In the genomic region with DNA sequence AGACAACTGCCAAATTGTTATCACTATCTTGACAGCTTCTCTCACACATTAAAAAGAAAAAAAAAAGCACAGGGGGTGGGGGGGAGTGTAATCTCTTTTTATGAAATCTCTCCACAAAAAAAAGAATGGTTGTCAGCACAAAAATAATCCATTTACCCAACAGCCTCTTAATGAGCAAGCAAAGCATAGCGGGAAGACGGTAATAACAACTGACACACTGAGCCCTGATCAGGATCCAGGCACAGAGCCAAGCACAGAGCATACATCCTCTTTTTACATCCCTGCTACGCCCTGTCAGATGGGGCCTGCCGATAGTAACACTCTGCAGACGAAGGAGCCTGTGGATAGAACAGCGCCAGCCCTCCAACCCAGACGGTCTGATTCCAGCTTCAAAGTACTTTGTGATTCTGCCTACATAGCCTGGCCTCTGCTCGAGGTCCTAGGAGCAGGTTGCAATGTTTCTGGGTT, we compare ENCODE assay signal across 9 mouse cellular contexts. TPM values are rescaled to one million over a fixed set of nuclear protein-coding genes. Genes with fewer than 3 reads are reported as not detected.
DNase-seq lines count a peak whose midpoint lies in the region; ATAC-seq and TF ChIP-seq lines count a peak whose summit lies in the region.
"Had no signal": no experiment of that assay in that cellular context is flagged by ENCODE, and none has a peak within 500 bp of the region (broad histone marks: within the 10 kb centered on the region; RNA-seq: fewer than 3 reads in every experiment).

No protein-coding gene starts in this region.

- H3K4me3 ChIP-seq in hindbrain, embryonic 13.5 days: no peak overlapping the region
- no peak overlapping the region for H3K4me3 ChIP-seq in hindbrain, embryonic 10.5 days
- H3K4me3 ChIP-seq in bone marrow macrophage, adult 2 months (ENCODE audit: insufficient read depth, low read length): no peak overlapping the region
- no peak overlapping the region for H3K4me3 ChIP-seq in kidney, embryonic 16.5 days (ENCODE audit: low read length)

- H3K4me1 ChIP-seq in hindbrain, embryonic 13.5 days (replicated peaks): peaks cover 22% of the 10 kb centered on the region
- H3K4me1 ChIP-seq in hindbrain, embryonic 10.5 days (replicated peaks): peaks cover 11% of the 10 kb centered on the region
- H3K4me1 ChIP-seq in bone marrow macrophage, adult 2 months (ENCODE audit: control insufficient read depth, insufficient read depth, low read length): peaks cover 21% of the 10 kb centered on the region
- H3K4me1 ChIP-seq in kidney, embryonic 16.5 days (ENCODE audit: insufficient read depth, low read length): no peaks in the 10 kb centered on the region

- no peaks in the 10 kb centered on the region for H3K36me3 ChIP-seq in hindbrain, embryonic 13.5 days
- H3K36me3 ChIP-seq in hindbrain, embryonic 10.5 days: no peaks in the 10 kb centered on the region
- no peaks in the 10 kb centered on the region for H3K36me3 ChIP-seq in kidney, embryonic 16.5 days (ENCODE audit: insufficient read depth, low read length)
- H3K36me3 ChIP-seq: G1E had no signal

- H3K27me3 ChIP-seq in hindbrain, embryonic 13.5 days: no peaks in the 10 kb centered on the region
- H3K27me3 ChIP-seq in hindbrain, embryonic 10.5 days (ENCODE audit: insufficient read depth, poor library complexity, severe bottlenecking): no peaks in the 10 kb centered on the region
- H3K27me3 ChIP-seq in kidney, embryonic 16.5 days (ENCODE audit: insufficient read depth, low read length): no peaks in the 10 kb centered on the region

- no peak for DNase-seq in hindbrain, embryonic 10.5 days (ENCODE audit: low spot score)
- peak; percentile 61 for DNase-seq in monocyte, adult 2 months (ENCODE audit: low read depth in 1 of 2, low spot score in 2 of 2)
- DNase-seq in embryo, embryonic 10.5 days (ENCODE audit: low spot score): no peak
- no peak for DNase-seq in natural killer cell, adult 2 months (ENCODE audit: low spot score in 2 of 2)

- WGBS in hindbrain, embryonic 13.5 days: 45% methylated on average over 8 of the region's 8 CpGs
- WGBS in hindbrain, embryonic 10.5 days: 83% methylated on average over 8 of the region's 8 CpGs
- 61% methylated on average over 8 of the region's 8 CpGs for WGBS in kidney, embryonic 16.5 days

- no peak for TF ChIP-seq CTCF in bone marrow macrophage, adult 2 months (IDR thresholded peaks at IDR 0.05; ENCODE audit: low read depth, low read length)

- 0 out of 2 replicates have a peak overlapping the region, but pooled peaks have one; percentile 40 for H3K27ac ChIP-seq in hindbrain, embryonic 13.5 days
- no peak overlapping the region for H3K27ac ChIP-seq in hindbrain, embryonic 10.5 days
- peak overlapping the region; percentile 66 for H3K27ac ChIP-seq in bone marrow macrophage, adult 2 months (ENCODE audit: insufficient read depth, low read depth, low read length)
- H3K27ac ChIP-seq in kidney, embryonic 16.5 days (ENCODE audit: low read length): no peak overlapping the region

- no peak for TF ChIP-seq POLR2A in bone marrow macrophage, adult 2 months (IDR thresholded peaks at IDR 0.05; ENCODE audit: borderline replicate concordance, low read depth, low read length)

- H3K9ac ChIP-seq in hindbrain, embryonic 13.5 days: no peak overlapping the region
- no peak overlapping the region for H3K9ac ChIP-seq in kidney, embryonic 16.5 days (replicated peaks; ENCODE audit: low read length)

- H3K4me2 ChIP-seq in hindbrain, embryonic 13.5 days: no peak overlapping the region
- H3K4me2 ChIP-seq in kidney, embryonic 16.5 days (replicated peaks; ENCODE audit: low read depth, low read length): no peak overlapping the region

- no peaks in the 10 kb centered on the region for H3K9me3 ChIP-seq in hindbrain, embryonic 13.5 days
- no peaks in the 10 kb centered on the region for H3K9me3 ChIP-seq in hindbrain, embryonic 10.5 days
- no peaks in the 10 kb centered on the region for H3K9me3 ChIP-seq in kidney, embryonic 16.5 days (ENCODE audit: low read length)

- ATAC-seq in hindbrain, embryonic 13.5 days (ENCODE audit: low FRiP score): peak; percentile 46; the same call in 1 of the 2 replicates
- ATAC-seq in hematopoietic stem cell, adult 5-6 weeks (replicated peaks in 1 of 2; ENCODE audit: insufficient read depth in 1 of 2, low FRiP score in 2 of 2, low TSS enrichment in 1 of 2, low read depth in 1 of 2, poor library complexity in 2 of 2, severe bottlenecking in 2 of 2): peak; percentile 78 to 92; a peak in 3 of 4 replicates
- ATAC-seq in kidney, embryonic 16.5 days (ENCODE audit: low FRiP score, low TSS enrichment): no peak

RNA-seq across cellular contexts. Expression of a gene that starts 13.4 kb away (rescaled TPM):
- 3.9 and 7.2 TPM in 2 replicates for polyA plus RNA-seq in hindbrain, embryonic 13.5 days (2015; fragmentation: Nextera tagmentation; extraction: Ambion mirVana)
- 0.17 TPM in 1 of 2 replicates, not detected in the other for polyA plus RNA-seq in hindbrain, embryonic 10.5 days (2016; fragmentation: Nextera tagmentation; extraction: Ambion mirVana)
- polyA plus RNA-seq in bone marrow macrophage, adult 2 months (2012; ENCODE audit: insufficient read depth, insufficient read length, missing spikeins): not detected in 2 replicates
- total RNA-seq in hematopoietic stem cell, adult 5-6 weeks (2017): not detected in 2 replicates
- 0.06 TPM in 1 of 2 replicates, not detected in the other for polyA plus RNA-seq in kidney, embryonic 16.5 days (2015; fragmentation: Nextera tagmentation; extraction: Ambion mirVana)
- polyA plus RNA-seq: G1E had no signal

Comparison
In these comparisons a context has a peak if more than half of its experiments do, and no peak if none do; other contexts are left out.
1. H3K27ac ChIP-seq: peak in hindbrain, embryonic 13.5 days (single experiment) and bone marrow macrophage, adult 2 months (single experiment); none in hindbrain, embryonic 10.5 days (single experiment) and kidney, embryonic 16.5 days (single experiment).
2. DNase-seq: peak in monocyte, adult 2 months (2 of 2); none in hindbrain, embryonic 10.5 days (single experiment), embryo, embryonic 10.5 days (single experiment) and natural killer cell, adult 2 months (0 of 2).